Mouse (Mus musculus) hindbrain, embryonic 10.5 days (tissue): ENCODE results near the gene Efna2. TPM values are rescaled to one million over a fixed set of nuclear protein-coding genes. Genes with fewer than 3 reads are reported as not detected.

Experiments
- DNase-seq: peaks from one replicate; pipeline ENCODE4 v3.0.0-alpha.2; 2017; ENCODE audit warnings: low spot score
- H3K27ac ChIP-seq: fragments of 300-500 bp; sonication (generic); 2 replicates; pipeline ENCODE4 v1.5.1; 2016; ENCODE audit warnings: mild to moderate bottlenecking, moderate library complexity
- H3K27me3 ChIP-seq: fragments of 300-500 bp; sonication (generic); 2 replicates; pipeline ENCODE4 v1.6.1; 2016; ENCODE audit warnings: mild to moderate bottlenecking; ENCODE audit not compliant: poor library complexity, insufficient read depth, severe bottlenecking
- H3K36me3 ChIP-seq: fragments of 300-500 bp; sonication (generic); 2 replicates; pipeline ENCODE4 v1.6.1; 2016; ENCODE audit warnings: mild to moderate bottlenecking, moderate library complexity
- H3K4me1 ChIP-seq: fragments of 300-500 bp; sonication (generic); replicated peaks from 2 replicates; pipeline ENCODE4 v1.6.1; 2016; ENCODE audit warnings: mild to moderate bottlenecking
- H3K4me3 ChIP-seq: fragments of 300-500 bp; sonication (generic); 2 replicates; pipeline ENCODE4 v1.5.1; 2016; ENCODE audit warnings: mild to moderate bottlenecking, moderate library complexity
- H3K9me3 ChIP-seq: fragments of 300-500 bp; sonication (generic); 2 replicates; pipeline ENCODE4 v1.6.1; 2016; ENCODE audit warnings: mild to moderate bottlenecking, moderate library complexity
- WGBS: fragments of 180-500 bp; shearing (Covaris S2); methylation state at CpG from one replicate; pipeline ENCODE4 v1.1.7; 2016; 5-methylcytosine and 5-hydroxymethylcytosine counted together
- polyA plus RNA-seq: library from polyadenylated mRNA; unstranded; fragments of >200 nt; fragmentation: Nextera tagmentation; extraction: Ambion mirVana; gene quantifications from 2 replicates; pipeline ENCODE4 v1.2.1, GENCODE M21; 2016

Gene Efna2
- polyA plus RNA-seq, 1 experiment from 2014 or later: 41.3 TPM

DNA sequence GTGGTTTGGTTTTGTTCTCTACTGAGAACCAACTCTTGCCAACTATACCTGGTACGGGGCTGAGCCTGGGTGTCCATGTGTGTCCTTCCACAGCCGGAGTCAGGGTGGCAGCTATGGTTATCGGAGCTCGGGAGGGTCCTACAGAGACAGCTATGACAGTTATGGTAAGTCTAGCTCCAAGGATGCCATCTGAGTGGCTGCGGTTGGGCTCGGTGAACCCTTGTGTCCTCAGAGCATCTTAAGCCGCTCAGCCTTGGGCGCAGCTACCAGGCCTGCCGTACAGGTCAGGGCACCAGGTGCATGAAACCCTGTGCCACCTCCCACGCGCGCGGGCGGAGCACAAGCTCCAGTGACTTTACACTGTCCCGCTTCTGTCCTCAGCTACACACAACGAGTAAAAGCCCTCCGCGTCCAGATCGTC is 8.7 kb upstream of the Efna2 start:
- Histone ChIP-seq H3K27me3 (no peaks in the 10 kb centered on the region), H3K9me3 (no peaks in the 10 kb centered on the region), H3K27ac (0 out of 2 replicates have a peak overlapping the region, but pooled peaks have one; percentile 13), H3K4me1 (peaks cover 77% of the 10 kb centered on the region), H3K36me3 (peaks cover 40% of the 10 kb centered on the region), H3K4me3 (peak overlapping the region; percentile 23)
- 97% methylated on average over 19 of the region's 19 CpGs for WGBS
- no peak for DNase-seq

DNA sequence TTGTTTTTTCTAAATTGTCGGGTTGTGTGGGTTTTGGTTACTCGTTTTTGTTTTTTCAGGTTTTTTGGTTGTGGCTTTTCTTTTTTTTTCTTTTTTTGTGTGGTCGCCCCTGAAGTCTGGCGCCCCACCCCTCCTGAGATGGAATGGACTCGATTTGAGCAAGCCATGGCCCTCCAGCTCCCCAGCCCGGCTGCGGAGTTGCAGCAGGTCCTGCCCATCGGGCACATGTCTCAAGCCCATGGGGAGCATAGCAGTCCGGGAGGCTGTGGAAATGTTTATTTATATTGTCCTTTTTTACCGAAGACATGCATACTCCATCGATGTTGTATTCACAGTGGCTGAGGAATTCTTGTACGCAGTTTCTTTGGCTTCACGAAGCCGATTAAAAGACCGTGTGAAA is 8.0 kb upstream of the Efna2 start:
- H3K4me3 ChIP-seq: peak overlapping the region; percentile 65
- no peaks in the 10 kb centered on the region; the same call in 1 of the 2 replicates for H3K27me3 ChIP-seq
- WGBS: 94% methylated on average over 15 of the region's 15 CpGs
- peak overlapping the region; percentile 89; the same call in 1 of the 2 replicates for H3K27ac ChIP-seq
- H3K4me1 ChIP-seq: peaks cover 78% of the 10 kb centered on the region
- peaks cover 42% of the 10 kb centered on the region for H3K36me3 ChIP-seq
- no peak for DNase-seq
- no peaks in the 10 kb centered on the region for H3K9me3 ChIP-seq

DNA sequence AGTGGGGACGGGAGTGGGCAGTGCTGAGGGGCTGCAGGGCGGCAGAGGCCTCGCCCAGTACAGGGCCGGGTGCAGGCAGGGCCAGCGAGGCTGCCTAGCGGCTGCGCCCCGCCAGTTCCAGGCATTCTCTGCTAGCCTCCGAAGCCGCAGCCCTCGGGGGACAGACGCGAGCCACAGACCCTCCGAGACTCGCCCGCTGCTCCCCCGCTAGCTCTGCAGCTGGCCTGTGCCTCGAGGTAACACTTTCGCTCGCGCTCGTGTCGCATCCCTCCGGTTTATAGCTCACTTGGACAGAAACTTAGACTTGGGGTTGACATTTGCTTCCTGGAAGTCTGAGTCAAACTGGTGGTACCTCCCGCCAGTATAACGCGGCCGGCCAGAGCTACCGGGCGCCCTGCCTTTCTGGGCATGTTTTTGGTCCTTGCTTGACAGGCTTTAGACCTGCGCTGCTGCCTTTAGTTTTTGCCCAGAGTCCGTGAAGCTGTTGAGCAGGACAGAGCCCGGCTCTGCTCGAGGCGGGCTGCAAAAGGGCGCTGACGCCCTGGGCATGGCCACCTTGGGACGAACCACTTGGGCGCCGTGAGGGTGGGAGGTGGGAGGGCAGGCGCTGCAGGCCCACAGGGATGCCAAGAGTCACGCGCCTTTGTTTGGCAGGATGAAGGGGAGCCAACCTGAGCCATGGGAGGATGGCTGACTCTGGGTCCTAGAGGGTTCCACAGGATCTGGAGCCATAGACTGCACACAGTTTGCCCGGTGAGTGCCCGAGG is 7.3 kb upstream of the Efna2 start:
- Histone ChIP-seq H3K27me3 (no peaks in the 10 kb centered on the region; the same call in 1 of the 2 replicates), H3K36me3 (peaks cover 45% of the 10 kb centered on the region), H3K9me3 (no peaks in the 10 kb centered on the region), H3K27ac (peak overlapping the region; percentile 89), H3K4me3 (peak overlapping the region; percentile 65), H3K4me1 (peaks cover 78% of the 10 kb centered on the region)
- DNase-seq: no peak
- WGBS: 84% methylated on average over 45 of the region's 45 CpGs

DNA sequence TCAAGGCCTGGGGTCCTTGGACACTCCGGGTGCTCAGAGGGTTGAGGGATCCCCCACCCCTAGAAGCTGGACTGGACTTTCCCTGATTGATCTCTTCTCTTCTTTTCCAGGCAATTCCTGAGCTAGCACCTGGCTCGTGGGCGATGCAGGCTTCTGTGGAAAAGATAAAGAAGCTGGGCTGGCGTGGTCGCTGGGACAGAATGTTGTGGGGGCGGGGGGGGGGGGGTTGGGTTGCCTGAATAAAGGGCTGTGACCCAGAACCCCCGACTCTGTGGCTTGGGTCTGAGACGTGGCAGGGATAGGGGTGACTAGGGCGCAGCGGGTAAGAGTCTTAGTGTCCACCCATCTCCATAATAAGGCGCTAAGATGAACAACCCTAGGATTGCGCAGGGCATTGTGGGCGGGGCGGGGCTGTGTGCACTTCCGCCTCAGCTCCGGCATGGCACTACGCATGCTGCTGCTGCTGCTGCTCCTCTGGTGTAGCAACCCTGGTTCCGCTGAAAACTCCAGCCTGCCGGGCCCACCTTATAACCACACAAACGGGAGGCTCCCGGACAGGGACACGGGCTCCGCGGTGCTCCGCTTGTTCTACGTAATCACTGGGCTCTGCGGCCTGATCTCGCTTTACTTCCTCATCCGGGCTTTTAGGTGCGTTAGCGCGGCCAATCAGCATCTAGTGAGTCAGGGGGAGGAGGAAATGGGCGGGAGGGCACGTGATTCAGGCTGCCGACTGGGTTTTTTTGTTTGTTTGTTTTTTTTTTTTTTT is 6.6 kb upstream of the Efna2 start, which contains the start of gene 1600002K03Rik:
1600002K03Rik (plus strand) TSS at position 418 of the 766 bp plus-strand sequence.
- no peaks in the 10 kb centered on the region for H3K9me3 ChIP-seq
- 8% methylated on average over 35 of the region's 35 CpGs for WGBS
- DNase-seq: peak; percentile 92
- peak within 1 kb of the TSS; percentile 65 for H3K4me3 ChIP-seq
- peaks cover 45% of the 10 kb centered on the region for H3K36me3 ChIP-seq
- H3K27ac ChIP-seq: peak within 1 kb of the TSS; percentile 89
- no peaks in the 10 kb centered on the region; the same call in 1 of the 2 replicates for H3K27me3 ChIP-seq
- H3K4me1 ChIP-seq: peaks cover 81% of the 10 kb centered on the region

DNA sequence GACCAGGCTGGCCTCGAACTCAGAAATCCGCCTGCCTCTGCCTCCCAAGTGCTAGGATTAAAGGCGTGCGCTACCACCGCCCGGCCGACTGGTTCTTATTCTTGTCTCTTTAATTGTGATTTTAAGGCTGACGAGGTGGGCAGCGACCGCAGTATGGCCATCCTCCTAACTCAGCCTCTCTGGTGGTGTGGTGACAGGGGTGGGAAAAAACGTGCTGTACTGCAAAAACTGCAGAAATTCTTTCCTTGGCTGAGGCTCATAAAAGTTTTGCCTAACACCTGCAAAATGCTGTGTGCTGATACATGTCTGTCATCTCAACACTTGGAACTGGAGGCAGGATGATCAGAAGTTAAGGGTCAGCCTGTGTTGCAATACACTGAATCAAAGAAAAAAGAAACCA is 5.9 kb upstream of the Efna2 start:
- Histone ChIP-seq H3K36me3 (peaks cover 45% of the 10 kb centered on the region), H3K9me3 (no peaks in the 10 kb centered on the region), H3K4me1 (peaks cover 87% of the 10 kb centered on the region), H3K27ac (peak overlapping the region; percentile 89), H3K4me3 (peak overlapping the region; percentile 65), H3K27me3 (no peaks in the 10 kb centered on the region; the same call in 1 of the 2 replicates)
- DNase-seq: no peak
- WGBS: 14% methylated on average over 11 of the region's 11 CpGs

DNA sequence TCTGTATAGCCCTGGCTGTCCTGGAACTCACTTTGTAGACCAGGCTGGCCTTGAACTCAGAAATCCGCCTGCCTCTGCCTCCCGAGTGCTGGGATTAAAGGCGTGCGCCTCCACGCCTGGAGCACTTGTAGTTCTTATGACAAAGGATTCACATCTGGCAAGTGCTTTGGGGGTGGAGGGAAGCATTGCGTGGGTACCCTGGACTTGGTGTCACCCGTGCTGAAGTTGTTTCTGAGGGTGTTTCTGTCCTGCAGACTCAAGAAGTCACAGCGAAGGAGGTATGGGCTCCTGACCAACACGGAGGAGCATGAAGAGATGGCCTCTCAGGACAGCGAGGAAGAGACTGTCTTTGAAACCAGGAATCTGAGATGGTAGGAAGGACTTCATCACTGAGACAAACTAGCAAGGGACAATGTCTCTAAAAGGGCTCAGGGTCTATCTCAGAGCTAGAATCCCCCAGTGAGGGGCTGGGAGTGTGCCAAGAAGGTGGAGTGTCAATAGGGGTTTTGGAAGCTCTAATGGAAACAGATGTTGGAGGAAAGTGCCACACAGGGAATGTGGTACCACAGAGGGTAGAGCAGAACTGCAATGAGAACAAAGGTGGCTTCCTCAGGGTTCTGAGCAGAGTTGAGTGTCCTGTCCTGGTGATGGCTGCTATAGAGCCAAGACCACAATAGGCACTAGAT is 5.2 kb upstream of the Efna2 start:
- H3K4me3 ChIP-seq: peak overlapping the region; percentile 28; the same call in 1 of the 2 replicates
- WGBS: 88% methylated on average over 10 of the region's 10 CpGs
- no peaks in the 10 kb centered on the region; the same call in 1 of the 2 replicates for H3K27me3 ChIP-seq
- peaks cover 86% of the 10 kb centered on the region for H3K4me1 ChIP-seq
- peak overlapping the region; percentile 16; the same call in 1 of the 2 replicates for H3K27ac ChIP-seq
- DNase-seq: no peak
- H3K9me3 ChIP-seq: no peaks in the 10 kb centered on the region
- peaks cover 42% of the 10 kb centered on the region for H3K36me3 ChIP-seq

DNA sequence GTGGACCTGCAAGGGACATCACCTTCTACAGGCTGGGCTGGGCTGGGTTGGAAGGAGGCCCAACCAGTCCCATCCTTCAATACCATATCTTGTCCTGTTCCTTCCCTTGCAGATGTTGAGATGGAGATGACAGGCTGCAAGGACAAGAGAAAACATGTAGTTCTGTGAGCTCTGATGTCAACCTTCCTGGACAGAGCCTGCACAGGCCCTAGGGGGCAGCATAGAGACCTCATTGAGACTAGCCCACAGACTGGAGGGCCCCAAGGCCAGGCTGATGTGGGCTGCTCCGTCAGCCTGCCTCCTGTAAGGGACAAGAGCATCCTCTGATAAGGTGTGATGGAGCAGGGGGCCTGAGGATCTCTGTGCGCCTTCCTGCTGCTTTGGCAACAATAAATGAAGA is 4.6 kb upstream of the Efna2 start:
- Histone ChIP-seq H3K9me3 (no peaks in the 10 kb centered on the region), H3K27me3 (no peaks in the 10 kb centered on the region; the same call in 1 of the 2 replicates), H3K4me3 (peak overlapping the region; percentile 28), H3K4me1 (peaks cover 81% of the 10 kb centered on the region), H3K36me3 (peaks cover 37% of the 10 kb centered on the region), H3K27ac (peak overlapping the region; percentile 16; the same call in 1 of the 2 replicates)
- peak; percentile 58 for DNase-seq
- 56% methylated on average over 2 of the region's 2 CpGs for WGBS

DNA sequence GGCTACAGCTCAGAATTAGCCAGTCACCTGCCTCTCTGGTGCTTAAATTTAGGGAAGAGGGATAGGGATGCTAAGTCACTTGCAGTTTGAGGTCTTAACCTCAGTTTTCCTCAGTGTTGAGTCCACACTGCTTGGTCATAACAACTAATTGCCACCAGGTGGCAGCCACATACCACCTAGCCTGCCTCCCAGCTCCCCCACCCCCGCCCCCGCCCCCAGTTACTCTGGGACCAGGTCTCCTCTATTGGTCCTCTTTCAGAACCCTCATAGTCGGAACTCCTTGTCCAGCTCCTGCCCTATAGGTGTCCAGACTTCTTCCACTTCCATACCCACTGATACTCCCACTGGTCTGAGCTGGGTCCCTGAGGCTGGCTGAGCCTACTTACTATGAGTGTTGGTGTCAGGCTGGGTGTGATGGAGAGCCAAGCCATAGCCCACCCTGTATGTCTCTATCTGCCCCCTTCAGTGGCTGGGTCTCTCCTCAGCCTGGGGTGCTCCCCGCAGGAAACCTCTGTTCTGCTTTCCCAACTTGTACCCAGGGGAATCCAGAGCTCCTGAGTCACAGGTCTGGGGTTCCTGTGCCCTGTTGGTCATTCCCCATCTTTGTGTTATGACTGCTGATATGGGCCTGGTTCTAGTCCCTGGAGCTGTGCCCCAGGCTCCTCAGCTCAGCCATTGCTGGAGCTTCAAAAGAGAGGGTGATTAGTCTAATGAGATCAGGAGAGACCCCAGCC is 3.6 kb upstream of the Efna2 start:
- 23% methylated on average over 4 of the region's 4 CpGs for WGBS
- no peaks in the 10 kb centered on the region for H3K9me3 ChIP-seq
- peaks cover 27% of the 10 kb centered on the region for H3K36me3 ChIP-seq
- H3K4me3 ChIP-seq: no peak overlapping the region
- H3K27ac ChIP-seq: peak overlapping the region; percentile 64
- peaks cover 81% of the 10 kb centered on the region for H3K4me1 ChIP-seq
- peak; percentile 67 for DNase-seq
- no peaks in the 10 kb centered on the region; the same call in 1 of the 2 replicates for H3K27me3 ChIP-seq

DNA sequence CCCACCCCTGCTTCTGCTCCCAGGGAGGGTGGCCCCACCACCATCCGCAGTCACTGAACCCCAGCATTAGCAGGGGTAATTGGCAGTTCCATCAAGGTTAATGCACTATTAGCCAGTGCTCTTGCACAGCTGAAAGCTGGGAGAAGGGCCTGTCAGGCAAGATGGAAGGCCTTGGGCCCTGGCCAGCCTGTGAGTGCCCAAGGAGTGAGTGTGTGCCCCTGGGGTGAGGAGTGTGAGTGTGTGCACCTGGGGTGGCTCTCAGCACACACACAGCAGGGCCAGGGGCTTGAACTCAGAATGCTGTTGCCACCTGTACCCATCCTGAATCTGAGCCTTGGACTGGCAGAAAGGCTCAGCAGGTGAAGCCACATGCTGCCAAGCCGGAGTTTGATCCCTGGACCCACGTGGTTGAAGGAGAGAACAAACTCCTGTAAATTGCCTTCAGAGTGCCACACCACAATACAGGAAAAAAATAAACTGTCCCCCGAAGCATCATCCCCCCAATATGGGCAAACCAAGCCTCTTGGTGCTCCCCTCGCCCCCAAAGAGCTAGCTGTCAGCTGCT is 2.9 kb upstream of the Efna2 start:
- Histone ChIP-seq H3K27ac (0 out of 2 replicates have a peak overlapping the region, but pooled peaks have one; percentile 64), H3K27me3 (no peaks in the 10 kb centered on the region; the same call in 1 of the 2 replicates), H3K36me3 (peaks cover 20% of the 10 kb centered on the region), H3K9me3 (no peaks in the 10 kb centered on the region), H3K4me1 (peaks cover 84% of the 10 kb centered on the region), H3K4me3 (no peak overlapping the region)
- WGBS: 78% methylated on average over 5 of the region's 5 CpGs
- DNase-seq: no peak

DNA sequence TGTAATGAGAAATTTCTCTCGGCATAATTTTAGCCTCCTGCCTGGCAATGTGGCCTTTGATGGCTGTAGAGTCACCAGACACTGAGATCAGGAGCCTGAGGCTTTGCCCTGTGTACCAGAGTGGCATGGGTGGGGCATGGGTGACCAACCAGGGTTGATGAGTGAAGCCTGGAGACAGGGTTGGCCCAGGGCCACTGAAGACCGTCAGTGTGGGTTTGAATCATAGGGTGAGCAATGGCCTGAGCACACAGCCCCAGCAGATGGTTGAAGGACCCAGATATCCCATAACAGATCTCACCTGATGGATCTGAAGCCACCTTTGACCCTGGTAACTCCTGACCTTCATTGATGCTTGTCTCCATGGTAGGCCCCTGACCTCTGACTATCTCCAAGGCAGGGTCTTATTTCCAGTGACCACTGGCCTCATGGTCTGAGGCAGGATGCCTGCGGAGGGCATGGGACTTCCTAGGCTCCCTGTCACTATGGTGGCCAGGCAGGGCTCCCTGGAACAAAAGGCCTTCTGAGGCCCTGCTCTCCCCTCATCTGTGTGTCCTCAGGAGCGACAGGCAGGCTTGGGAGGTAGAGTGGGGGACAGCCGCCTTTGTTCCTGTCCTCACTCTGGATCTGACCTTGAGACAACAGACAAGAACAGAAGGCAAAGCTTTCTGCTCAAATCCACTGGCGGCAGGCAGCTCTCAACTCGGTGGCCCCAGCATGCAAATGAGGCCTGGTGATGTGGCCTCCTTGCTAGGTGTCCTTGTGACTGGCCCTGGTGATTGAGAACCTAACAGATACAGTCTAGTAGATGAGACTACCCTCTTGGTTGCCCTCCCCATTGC is 1.6 kb upstream of the Efna2 start:
- DNase-seq: no peak
- Histone ChIP-seq H3K36me3 (peaks cover 19% of the 10 kb centered on the region), H3K27ac (peak overlapping the region; percentile 77), H3K9me3 (no peaks in the 10 kb centered on the region), H3K4me3 (peak overlapping the region; percentile 70; the same call in 1 of the 2 replicates), H3K4me1 (peaks cover 84% of the 10 kb centered on the region), H3K27me3 (no peaks in the 10 kb centered on the region; the same call in 1 of the 2 replicates)
- WGBS: 51% methylated on average over 7 of the region's 7 CpGs

DNA sequence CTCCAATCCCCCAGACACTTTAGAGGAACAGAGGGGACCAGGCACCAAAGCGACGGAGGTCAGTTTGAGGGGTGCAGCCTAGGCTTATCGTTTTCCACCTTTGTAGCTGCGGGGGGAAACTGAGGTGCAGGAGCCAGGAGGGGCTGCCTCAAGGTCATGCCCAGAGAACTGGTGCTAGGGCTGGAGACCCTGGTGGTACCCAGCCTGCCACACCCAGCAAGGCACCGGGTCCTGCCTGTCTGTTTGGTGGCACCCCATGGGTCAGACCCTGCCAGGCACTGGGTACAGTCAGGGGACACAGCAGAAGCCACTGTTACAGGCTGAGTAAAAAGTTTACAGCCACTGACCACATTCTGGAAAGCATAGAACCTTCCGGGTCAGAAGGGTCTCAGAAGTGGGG is 1.0 kb downstream of the Efna2 start:
- H3K4me1 ChIP-seq: peaks cover 75% of the 10 kb centered on the region
- peaks cover 37% of the 10 kb centered on the region for H3K36me3 ChIP-seq
- 50% methylated on average over 6 of the region's 6 CpGs for WGBS
- H3K4me3 ChIP-seq: peak overlapping the region; percentile 70
- no peaks in the 10 kb centered on the region for H3K9me3 ChIP-seq
- DNase-seq: no peak
- H3K27ac ChIP-seq: peak overlapping the region; percentile 91
- H3K27me3 ChIP-seq: peaks cover 14% of the 10 kb centered on the region
